Mouse (Mus musculus): ENCODE results near the gene Mrps35. TPM values are rescaled to one million over a fixed set of nuclear protein-coding genes. Genes with fewer than 3 reads are reported as not detected.

Gene Mrps35
- polyA plus RNA-seq, 1 experiment from 2014 or later, result 114 TPM

DNA sequence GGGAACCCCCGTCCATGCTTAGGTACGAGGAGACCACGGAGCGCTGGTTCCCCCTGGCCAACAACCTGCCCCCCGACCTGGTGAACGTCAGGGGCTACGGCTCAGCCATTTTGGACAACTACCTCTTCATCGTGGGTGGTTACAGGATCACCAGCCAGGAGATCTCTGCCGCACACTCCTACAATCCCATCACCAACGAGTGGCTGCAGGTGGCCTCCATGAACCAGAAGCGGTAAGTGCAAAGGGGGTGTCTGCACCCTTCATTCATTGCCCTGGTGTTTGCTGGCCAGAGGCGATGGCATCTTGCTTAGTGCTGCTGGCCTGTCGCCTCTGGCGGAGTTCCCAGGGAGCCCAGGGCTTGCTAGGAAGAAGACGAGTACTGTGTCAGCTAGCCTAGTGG is 49.6 kb downstream of the Mrps35 start:
- H3K27me3 ChIP-seq, result peaks cover 22% of the 10 kb centered on the region
- H3K9ac ChIP-seq, result peak overlapping the region; percentile 81
- H3K36me3 ChIP-seq, result peaks cover 21% of the 10 kb centered on the region
- peaks cover 27% of the 10 kb centered on the region for H3K4me1 ChIP-seq
- WGBS, result 2% methylated on average over 15 of the region's 15 CpGs
- peak overlapping the region; percentile 98 for H3K4me2 ChIP-seq
- peak overlapping the region; percentile 87 for H3K27ac ChIP-seq
- H3K9me3 ChIP-seq (replicated peaks), result no peaks in the 10 kb centered on the region
- 0 out of 2 replicates have a peak, but pooled peaks have one; percentile 6 for ATAC-seq (replicated peaks; ENCODE audit: low FRiP score)
- H3K4me3 ChIP-seq (replicated peaks), result peak overlapping the region; percentile 87

DNA sequence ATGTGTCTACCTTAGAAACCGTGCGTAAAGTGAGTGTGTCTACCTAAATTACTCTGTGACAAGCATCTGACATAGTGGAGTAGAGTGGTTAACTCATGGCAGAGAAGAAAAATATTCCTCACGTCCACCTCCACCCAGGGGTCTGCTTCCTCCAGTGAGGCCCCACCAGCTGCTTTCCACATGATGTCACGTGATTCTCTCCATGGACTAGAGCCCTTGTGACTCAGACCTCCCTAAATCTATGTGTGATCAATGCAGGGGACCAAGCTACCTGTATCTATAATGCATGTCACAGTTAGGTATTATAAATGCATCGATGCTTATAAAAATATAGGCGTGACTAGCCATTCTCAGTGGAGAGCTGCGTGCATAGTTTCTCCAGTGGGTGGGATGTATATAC is 52.2 kb downstream of the Mrps35 start:
- Histone ChIP-seq H3K36me3 (peaks cover 21% of the 10 kb centered on the region), H3K4me2 (no peak overlapping the region), H3K4me3 (replicated peaks) (no peak overlapping the region), H3K4me1 (peaks cover 34% of the 10 kb centered on the region), H3K27ac (no peak overlapping the region), H3K27me3 (peaks cover 9% of the 10 kb centered on the region), H3K9me3 (replicated peaks) (no peaks in the 10 kb centered on the region), H3K9ac (no peak overlapping the region)
- no peak for ATAC-seq (replicated peaks; ENCODE audit: low FRiP score)
- 82% methylated on average over 7 of the region's 7 CpGs for WGBS

DNA sequence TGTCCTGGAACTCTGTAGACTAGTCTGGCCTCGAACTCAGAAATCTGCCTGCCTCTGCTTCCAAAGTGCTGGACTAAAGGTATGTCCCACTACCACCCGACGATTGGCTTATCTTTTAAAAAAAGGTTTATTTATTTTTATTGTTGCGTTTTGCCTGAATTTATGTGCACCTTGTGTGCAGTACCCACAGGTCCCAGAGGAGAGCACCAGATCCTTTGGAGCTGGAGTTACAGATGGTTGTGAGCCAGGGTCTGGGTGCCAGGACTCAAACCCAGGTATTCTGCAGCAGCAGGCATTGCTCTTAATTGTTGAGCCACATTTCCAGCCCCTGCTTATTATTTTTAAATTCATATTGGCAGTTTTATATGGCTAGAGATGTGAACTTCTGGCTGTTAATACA is 53.5 kb downstream of the Mrps35 start:
- Histone ChIP-seq H3K4me2 (no peak overlapping the region), H3K27me3 (no peaks in the 10 kb centered on the region), H3K36me3 (peaks cover 21% of the 10 kb centered on the region), H3K9ac (no peak overlapping the region), H3K9me3 (replicated peaks) (no peaks in the 10 kb centered on the region), H3K4me1 (peaks cover 32% of the 10 kb centered on the region), H3K4me3 (replicated peaks) (no peak overlapping the region), H3K27ac (no peak overlapping the region)
- no peak for ATAC-seq (replicated peaks; ENCODE audit: low FRiP score)
- WGBS, result 91% methylated on average over 4 of the region's 4 CpGs

DNA sequence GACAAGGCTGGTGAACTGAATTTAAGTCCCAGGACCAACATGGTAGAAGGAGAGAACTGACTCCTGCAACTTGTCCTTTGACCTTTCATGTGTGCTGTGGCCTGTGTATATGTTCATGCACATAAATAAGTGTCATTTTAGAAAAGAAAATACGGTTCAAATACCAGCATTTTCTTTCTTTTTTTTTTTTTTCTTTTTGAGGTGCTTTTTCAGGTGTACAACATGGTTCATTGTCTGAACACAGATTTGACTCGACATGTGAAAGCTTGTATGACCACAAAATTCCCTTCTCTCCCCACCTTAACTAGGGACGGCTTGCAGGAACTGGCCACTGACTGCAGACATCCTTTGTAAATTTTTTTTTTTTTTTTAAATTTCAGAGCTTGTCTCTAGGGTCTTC is 54.4 kb downstream of the Mrps35 start:
- Histone ChIP-seq H3K4me2 (no peak overlapping the region), H3K27me3 (no peaks in the 10 kb centered on the region), H3K36me3 (peaks cover 21% of the 10 kb centered on the region), H3K9me3 (replicated peaks) (no peaks in the 10 kb centered on the region), H3K4me3 (replicated peaks) (no peak overlapping the region), H3K4me1 (peaks cover 31% of the 10 kb centered on the region), H3K9ac (no peak overlapping the region), H3K27ac (no peak overlapping the region)
- ATAC-seq (replicated peaks; ENCODE audit: low FRiP score), result no peak
- WGBS, result 85% methylated on average over 3 of the region's 3 CpGs

DNA sequence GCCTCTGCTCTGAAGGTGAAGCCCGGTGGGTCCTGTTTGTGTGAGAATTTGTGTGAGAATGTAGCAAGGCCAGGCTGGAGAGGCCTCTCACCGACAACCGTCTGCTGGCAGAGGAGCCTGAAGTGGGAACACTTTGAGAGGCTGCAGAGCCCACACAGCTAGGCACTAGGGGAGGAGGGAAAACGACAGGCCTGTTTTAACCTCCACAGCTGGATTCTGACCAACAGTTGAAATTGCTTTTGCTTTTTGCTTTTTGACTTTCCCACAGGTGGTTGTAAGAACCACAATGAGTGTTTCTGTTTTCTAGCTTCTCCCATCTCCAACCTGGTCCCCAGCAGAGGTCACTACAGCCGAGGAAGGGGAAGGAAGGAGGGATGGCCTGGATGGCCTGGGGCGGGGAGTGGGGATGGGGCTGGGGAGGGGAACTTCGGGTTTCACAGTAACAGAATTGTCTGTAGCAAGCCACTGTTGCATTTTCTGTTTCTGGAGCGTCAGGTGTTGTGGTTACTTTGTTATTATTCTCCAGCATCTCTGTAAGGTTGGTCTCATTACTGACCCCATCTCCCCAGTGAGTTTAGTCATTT is 54.9 kb downstream of the Mrps35 start:
- WGBS, result 65% methylated on average over 8 of the region's 8 CpGs
- H3K9ac ChIP-seq, result no peak overlapping the region
- H3K36me3 ChIP-seq, result peaks cover 26% of the 10 kb centered on the region
- no peak overlapping the region for H3K4me3 ChIP-seq (replicated peaks)
- no peak overlapping the region for H3K27ac ChIP-seq
- no peaks in the 10 kb centered on the region for H3K27me3 ChIP-seq
- no peak overlapping the region for H3K4me2 ChIP-seq
- ATAC-seq (replicated peaks; ENCODE audit: low FRiP score), result no peak
- peaks cover 26% of the 10 kb centered on the region for H3K4me1 ChIP-seq
- no peaks in the 10 kb centered on the region for H3K9me3 ChIP-seq (replicated peaks)

- ATAC-seq (replicated peaks; ENCODE audit: low FRiP score), result peak; percentile 78
- peak overlapping the region; percentile 47 for H3K4me2 ChIP-seq
Measured at GRCm38 (mm10) chr6:147099458-147100277, 57.1 kb downstream of the Mrps35 start.

DNA sequence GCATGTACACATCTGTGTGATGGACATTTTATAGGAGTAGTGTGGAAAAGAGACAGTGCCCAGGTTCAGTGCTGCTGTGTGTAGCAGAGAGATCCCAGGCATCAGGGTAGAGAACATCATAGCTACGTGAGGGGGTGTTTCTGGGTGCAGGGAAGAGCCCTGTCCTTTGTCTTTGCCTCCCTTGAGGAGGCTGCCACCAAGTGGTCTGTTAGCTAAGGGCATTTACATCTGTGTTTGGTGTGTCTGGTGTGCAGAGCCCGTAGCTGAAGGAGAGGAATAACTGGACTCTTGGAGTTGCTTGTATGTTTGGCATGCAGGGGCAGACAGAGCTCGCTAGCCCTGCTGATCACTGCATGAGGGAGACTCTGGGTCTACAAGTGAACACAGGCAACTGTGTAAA is 59.7 kb downstream of the Mrps35 start:
- peaks cover 40% of the 10 kb centered on the region for H3K36me3 ChIP-seq
- H3K27ac ChIP-seq, result no peak overlapping the region
- H3K4me1 ChIP-seq, result peaks cover 17% of the 10 kb centered on the region
- H3K9ac ChIP-seq, result no peak overlapping the region
- ATAC-seq (replicated peaks; ENCODE audit: low FRiP score), result no peak
- H3K27me3 ChIP-seq, result no peaks in the 10 kb centered on the region
- H3K9me3 ChIP-seq (replicated peaks), result no peaks in the 10 kb centered on the region
- WGBS, result 93% methylated on average over 3 of the region's 3 CpGs
- no peak overlapping the region for H3K4me3 ChIP-seq (replicated peaks)
- no peak overlapping the region for H3K4me2 ChIP-seq

More at GRCm38 (mm10) chr6:147099458-147100277, 57.1 kb downstream of the Mrps35 start:
- H3K27me3 ChIP-seq, result no peaks in the 10 kb centered on the region
- no peak overlapping the region; the same call in 1 of the 2 replicates for H3K9ac ChIP-seq
- peak overlapping the region; percentile 25 for H3K27ac ChIP-seq
- peaks cover 17% of the 10 kb centered on the region for H3K4me1 ChIP-seq
- H3K36me3 ChIP-seq, result peaks cover 35% of the 10 kb centered on the region
- 42% methylated on average over 19 of the region's 19 CpGs for WGBS
- H3K4me3 ChIP-seq (replicated peaks), result 0 out of 2 replicates have a peak overlapping the region, but pooled peaks have one; percentile 14
- H3K9me3 ChIP-seq (replicated peaks), result no peaks in the 10 kb centered on the region

- Histone ChIP-seq H3K4me1 (no peaks in the 10 kb centered on the region), H3K27me3 (no peaks in the 10 kb centered on the region), H3K36me3 (peaks cover 69% of the 10 kb centered on the region), H3K4me2 (no peak overlapping the region), H3K9me3 (replicated peaks) (no peaks in the 10 kb centered on the region), H3K9ac (no peak overlapping the region), H3K4me3 (replicated peaks) (no peak overlapping the region), H3K27ac (no peak overlapping the region)
- ATAC-seq (replicated peaks; ENCODE audit: low FRiP score), result no peak
- 89% methylated on average over 1 of the region's 1 CpGs for WGBS
Measured at GRCm38 (mm10) chr6:147105529-147105928, 63.0 kb downstream of the Mrps35 start.

- Histone ChIP-seq H3K4me1 (no peaks in the 10 kb centered on the region), H3K27me3 (no peaks in the 10 kb centered on the region), H3K9me3 (replicated peaks) (no peaks in the 10 kb centered on the region), H3K4me2 (no peak overlapping the region), H3K9ac (no peak overlapping the region), H3K36me3 (peaks cover 80% of the 10 kb centered on the region), H3K4me3 (replicated peaks) (no peak overlapping the region), H3K27ac (no peak overlapping the region)
- no peak for ATAC-seq (replicated peaks; ENCODE audit: low FRiP score)
- 89% methylated on average over 6 of the region's 6 CpGs for WGBS
Measured at GRCm38 (mm10) chr6:147106716-147107115, 64.2 kb downstream of the Mrps35 start.

DNA sequence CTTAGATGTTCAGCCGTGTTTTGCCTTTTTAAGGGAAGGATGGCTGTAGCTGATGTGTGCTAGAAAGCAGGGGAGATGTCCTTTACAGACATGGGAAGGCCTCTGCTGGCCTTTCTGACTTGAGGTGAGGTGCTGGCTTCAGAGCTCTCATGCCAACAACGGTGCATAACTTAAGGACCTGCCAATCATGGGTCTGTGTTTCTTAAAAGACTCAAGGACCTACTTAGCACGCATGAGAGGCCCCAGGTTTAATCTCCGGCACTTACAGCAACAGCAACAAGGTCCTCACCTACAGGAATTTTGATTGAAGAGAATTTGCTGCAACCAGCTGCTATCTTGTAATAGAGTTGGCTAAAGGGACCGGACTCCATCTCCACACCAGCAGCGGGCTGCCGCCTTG is 66.7 kb downstream of the Mrps35 start:
- no peak overlapping the region for H3K4me3 ChIP-seq (replicated peaks)
- no peaks in the 10 kb centered on the region for H3K9me3 ChIP-seq (replicated peaks)
- no peaks in the 10 kb centered on the region for H3K27me3 ChIP-seq
- peaks cover 68% of the 10 kb centered on the region for H3K36me3 ChIP-seq
- H3K4me1 ChIP-seq, result no peaks in the 10 kb centered on the region
- ATAC-seq (replicated peaks; ENCODE audit: low FRiP score), result no peak
- no peak overlapping the region for H3K27ac ChIP-seq
- 85% methylated on average over 7 of the region's 7 CpGs for WGBS
- H3K9ac ChIP-seq, result no peak overlapping the region
- H3K4me2 ChIP-seq, result no peak overlapping the region

- Histone ChIP-seq H3K27me3 (no peaks in the 10 kb centered on the region), H3K4me2 (no peak overlapping the region), H3K4me3 (replicated peaks) (no peak overlapping the region), H3K9me3 (replicated peaks) (no peaks in the 10 kb centered on the region), H3K9ac (no peak overlapping the region), H3K36me3 (peaks cover 8% of the 10 kb centered on the region), H3K27ac (no peak overlapping the region), H3K4me1 (no peaks in the 10 kb centered on the region)
- 0 out of 2 replicates have a peak, but pooled peaks have one; percentile 62 for ATAC-seq (replicated peaks; ENCODE audit: low FRiP score)
- 9% methylated on average over 10 of the region's 10 CpGs for WGBS
Measured at GRCm38 (mm10) chr6:147116579-147116978, 74.0 kb downstream of the Mrps35 start.

DNA sequence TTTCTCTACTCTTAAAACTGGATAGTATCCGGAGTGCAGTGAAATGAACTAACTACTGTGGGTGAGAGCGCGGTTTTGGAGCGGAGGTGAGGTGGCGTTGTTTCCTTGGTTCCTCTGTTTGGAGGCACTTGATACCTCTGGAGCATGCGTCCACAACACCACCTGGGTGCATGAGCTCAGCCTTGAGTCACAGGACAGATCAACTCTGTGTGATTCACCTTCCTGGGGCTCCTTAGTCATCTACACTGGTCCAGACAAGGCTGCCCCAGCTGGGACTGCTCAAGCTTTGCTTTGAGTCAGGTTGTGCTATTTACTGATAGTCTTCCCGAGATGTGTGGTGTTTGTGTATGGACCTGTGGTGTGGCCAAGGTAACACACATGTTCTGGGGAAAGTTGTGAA is 75.2 kb downstream of the Mrps35 start:
- Histone ChIP-seq H3K36me3 (no peaks in the 10 kb centered on the region), H3K4me2 (no peak overlapping the region), H3K27me3 (no peaks in the 10 kb centered on the region), H3K9ac (no peak overlapping the region), H3K27ac (no peak overlapping the region), H3K4me1 (no peaks in the 10 kb centered on the region), H3K4me3 (replicated peaks) (no peak overlapping the region), H3K9me3 (replicated peaks) (no peaks in the 10 kb centered on the region)
- 93% methylated on average over 7 of the region's 7 CpGs for WGBS
- ATAC-seq (replicated peaks; ENCODE audit: low FRiP score), result no peak

All from kidney, embryonic 15.5 days (tissue).